Mouse (Mus musculus): Measurements from ENCODE around the gene Gm3404.
"Not testable (repeated sequence)": the region's sequence is repeated elsewhere in the genome, so short reads cannot be mapped to it uniquely, and the experiment has no call there.

The Gm3404 gene

GRCm38 (mm10) chr5:146525501-146525900, at the start of gene Gm3404:
TSS of gene Gm3404 (plus strand) at chr5:146525801.
- DNase-seq (ENCODE audit: low spot score in 2 of 2) = not testable (repeated sequence)

GRCm38 (mm10) chr5:146479564-146479963, 46.0 kb upstream of the Gm3404 start:
- DNase-seq (ENCODE audit: low spot score in 2 of 2) = peak; percentile 39 to 68

GRCm38 (mm10) chr5:146481665-146482064, 43.9 kb upstream of the Gm3404 start, which contains the start of gene Gm6408:
TSS of gene Gm6408 (plus strand) at chr5:146481965.
- DNase-seq (ENCODE audit: low spot score in 2 of 2) = not testable (repeated sequence)

GRCm38 (mm10) chr5:146488959-146489358, 36.6 kb upstream of the Gm3404 start:
- DNase-seq (ENCODE audit: low spot score in 2 of 2) = peak in 1 of 2 experiments; percentile 51

- not testable (repeated sequence) for DNase-seq (ENCODE audit: low spot score in 2 of 2)
These were observed 34.5 kb upstream of the Gm3404 start, which contains the start of gene Gm6370 for GRCm38 (mm10) chr5:146491063-146491462. TSS of gene Gm6370 (plus strand) at chr5:146491363.

- not testable (repeated sequence) for DNase-seq (ENCODE audit: low spot score in 2 of 2)
These were observed 23.5 kb upstream of the Gm3404 start, which contains the start of gene 4930449I24Rik for GRCm38 (mm10) chr5:146502099-146502498. TSS of gene 4930449I24Rik (plus strand) at chr5:146502399.

- not testable (repeated sequence) for DNase-seq (ENCODE audit: low spot score in 2 of 2)
These were observed 11.8 kb upstream of the Gm3404 start, which contains the start of gene Gm3402 for GRCm38 (mm10) chr5:146513823-146514222. TSS of gene Gm3402 (plus strand) at chr5:146514123.

- DNase-seq (ENCODE audit: low spot score in 2 of 2) = not testable (repeated sequence)
These were observed 11.7 kb downstream of the Gm3404 start, which contains the start of gene Gm3409 for GRCm38 (mm10) chr5:146537347-146537746. TSS of gene Gm3409 (plus strand) at chr5:146537647.

GRCm38 (mm10) chr5:146555836-146556235, 30.2 kb downstream of the Gm3404 start, which contains the start of gene Gm3415:
TSS of gene Gm3415 (plus strand) at chr5:146556136.
- not testable (repeated sequence) for DNase-seq (ENCODE audit: low spot score in 2 of 2)

- DNase-seq (ENCODE audit: low spot score in 2 of 2) = no peak
These were observed 38.7 kb downstream of the Gm3404 start for GRCm38 (mm10) chr5:146564259-146564658.

GRCm38 (mm10) chr5:146567054-146567453, 41.5 kb downstream of the Gm3404 start:
- DNase-seq (ENCODE audit: low spot score in 2 of 2) = no peak

GRCm38 (mm10) chr5:146570179-146570578, 44.6 kb downstream of the Gm3404 start:
- not testable (repeated sequence) for DNase-seq (ENCODE audit: low spot score in 2 of 2)

- peak; percentile 55 to 73 for DNase-seq (ENCODE audit: low spot score in 2 of 2)
These were observed 46.5 kb downstream of the Gm3404 start for GRCm38 (mm10) chr5:146571830-146572734.

GRCm38 (mm10) chr5:146572735-146573042, 47.1 kb downstream of the Gm3404 start:
- not testable (repeated sequence) for DNase-seq (ENCODE audit: low spot score in 2 of 2)

GRCm38 (mm10) chr5:146576668-146577067, 51.1 kb downstream of the Gm3404 start:
- DNase-seq (ENCODE audit: low spot score in 2 of 2) = no peak
